Mouse (Mus musculus) right cerebral cortex, postnatal 4 days (tissue): ENCODE measurements around the gene Gm38100.

Source experiments
- DNase-seq: peaks from one replicate; pipeline ENCODE4 v3.0.0-alpha.2; 2022

Gm38100 gene

DNA sequence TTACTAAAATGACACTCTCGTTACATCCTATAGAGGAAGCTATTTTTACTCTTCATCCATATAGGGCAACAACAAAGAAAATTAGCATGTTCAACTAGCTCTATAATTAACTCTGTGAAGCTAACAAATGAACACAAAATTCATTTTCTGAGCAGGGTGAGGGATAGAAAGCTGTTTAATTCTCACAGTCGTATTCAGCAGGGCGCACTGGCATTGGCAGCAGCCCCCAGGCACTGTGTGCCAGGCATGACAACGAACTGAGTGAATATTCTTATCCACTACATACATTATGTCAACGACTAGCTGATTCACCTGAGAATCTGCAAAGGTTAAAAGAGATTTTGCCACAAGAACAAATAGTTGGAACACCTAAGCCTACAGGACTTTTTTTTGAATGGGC, 50.6 kb downstream of the Gm38100 start:
- no peak for DNase-seq
